Mouse (Mus musculus) small intestine, adult 2 months (tissue): ENCODE measurements around the gene Hba-a1.

Experiments
- CTCF ChIP-seq: fragments of 200-500 bp; IDR thresholded peaks from 2 replicates; pipeline ENCODE4 v1.5.1; 2012; ENCODE audit warnings: low read depth, mild to moderate bottlenecking, control low read depth, inconsistent platforms, low read length, moderate library complexity, mixed read lengths; ENCODE audit not compliant: insufficient replicate concordance, insufficient read length; ENCODE audit errors: extremely low read depth
- POLR2A ChIP-seq: fragments of 200-500 bp; IDR thresholded peaks from 2 replicates; pipeline ENCODE4 v1.6.1; 2012; ENCODE audit warnings: low read depth, mild to moderate bottlenecking, control low read depth, inconsistent platforms, low read length, moderate library complexity

GRCm38 (mm10) chr11:32236132-32236531 lies 47.2 kb upstream of the Hba-a1 start:
- TF ChIP-seq CTCF (no peak), POLR2A (no peak)
